Mouse (Mus musculus): ENCODE results near the gene Anapc15-ps.

DNA sequence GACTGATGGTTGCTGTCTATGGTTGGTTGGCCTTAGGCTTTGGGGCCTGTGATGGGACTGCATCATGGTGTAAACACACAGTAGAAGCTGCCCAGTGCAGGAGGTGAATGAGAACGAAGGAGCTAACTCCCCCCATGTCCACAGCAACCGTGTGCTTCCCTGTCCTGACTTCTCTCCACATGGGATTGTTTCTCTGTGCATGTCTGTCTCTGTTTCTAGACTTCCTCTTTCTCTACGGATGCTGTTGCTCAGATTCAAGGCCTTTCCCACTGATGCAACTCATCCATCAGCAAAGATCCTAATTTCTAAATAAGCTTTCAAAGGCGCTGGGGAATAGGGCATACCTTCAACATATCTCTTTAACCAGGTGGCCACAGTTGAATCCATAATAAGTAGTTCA, 3.4 kb downstream of the Anapc15-ps start:
- TF ChIP-seq CTCF (IDR thresholded peaks at IDR 0.05; ENCODE audit: low read depth) (no peak), EP300 (IDR thresholded peaks at IDR 0.05; ENCODE audit: low read depth) (no peak)

Measured in liver, embryonic 14.5 days (tissue).